Mouse (Mus musculus) heart, adult 2 months (tissue): ENCODE data around the gene Arid4a.

Source experiments
- CTCF ChIP-seq: fragments of 200-600 bp; IDR thresholded peaks from 2 replicates; pipeline ENCODE4 v1.8.1; 2022; ENCODE audit warnings: antibody characterized with exemption, mild to moderate bottlenecking, moderate library complexity
- POLR2A ChIP-seq: fragments of 200-500 bp; IDR thresholded peaks from 2 replicates; pipeline ENCODE4 v1.6.1; 2011; ENCODE audit warnings: mild to moderate bottlenecking, low read depth, low read length, control low read depth; ENCODE audit not compliant: insufficient read depth

GRCm38 (mm10) chr12:71048117-71048516, 32.3 kb downstream of the Arid4a start:
- TF ChIP-seq CTCF (no peak), POLR2A (no peak; the same call in 1 of the 2 replicates)
